Mouse (Mus musculus) myocyte (in vitro differentiated cells): Measurements from ENCODE around the gene Commd1. TPM values are rescaled to one million over a fixed set of nuclear protein-coding genes. Genes with fewer than 3 reads are reported as not detected.

Experiments
- H3K27me3 ChIP-seq: one replicate; pipeline ENCODE4 v1.6.1; 2011; ENCODE audit not compliant: control insufficient read depth, insufficient read depth, insufficient read length
- H3K36me3 ChIP-seq: one replicate; pipeline ENCODE4 v1.6.1; 2011; ENCODE audit not compliant: control insufficient read depth, insufficient read depth
- H3K4me2 ChIP-seq: one replicate; pipeline ENCODE4 v1.6.1; 2011; ENCODE audit warnings: low read depth, control low read depth
- H3K4me3 ChIP-seq: one replicate; pipeline ENCODE4 v1.5.1; 2011; ENCODE audit warnings: mild to moderate bottlenecking, control low read depth, moderate library complexity
- H3K79me2 ChIP-seq: one replicate; pipeline ENCODE4 v1.6.1; 2011; ENCODE audit not compliant: control insufficient read depth, insufficient read depth
- H3ac ChIP-seq: one replicate; pipeline ENCODE4 v1.6.1; 2011; ENCODE audit not compliant: control insufficient read depth, insufficient read length
- CEBPB ChIP-seq: IDR thresholded peaks from 2 replicates; pipeline ENCODE4 v1.6.1; 2011; ENCODE audit warnings: mild to moderate bottlenecking, moderate library complexity; ENCODE audit not compliant: poor library complexity, insufficient read depth, severe bottlenecking
- E2F4 ChIP-seq: IDR thresholded peaks from one replicate; pipeline ENCODE4 v1.6.1; 2011; ENCODE audit warnings: mild to moderate bottlenecking, control low read depth, moderate library complexity; ENCODE audit not compliant: insufficient read depth
- MAX ChIP-seq: IDR thresholded peaks from one replicate; pipeline ENCODE4 v1.6.1; 2011; ENCODE audit warnings: low read depth, mild to moderate bottlenecking, control low read depth
- MYOD1 ChIP-seq, 3 experiments: IDR thresholded peaks; one replicate each; pipeline ENCODE4 v1.6.1; 2011; ENCODE audit warnings: control low read depth in 2 of 3, low read depth in 2 of 3, mild to moderate bottlenecking in 2 of 3, moderate library complexity in 1 of 3; ENCODE audit not compliant: insufficient read length in 2 of 3, control insufficient read depth in 1 of 3
- MYOG ChIP-seq, 3 experiments: IDR thresholded peaks; one replicate each; pipeline ENCODE4 v1.6.1; 2011; ENCODE audit warnings: control low read depth in 2 of 3, low read depth in 2 of 3, mild to moderate bottlenecking in 2 of 3; ENCODE audit not compliant: insufficient read length in 2 of 3, control insufficient read depth in 1 of 3, insufficient read depth in 1 of 3
- POLR2A ChIP-seq: IDR thresholded peaks from one replicate; pipeline ENCODE4 v1.6.1; 2011; ENCODE audit warnings: low read depth, mild to moderate bottlenecking, control low read depth, moderate library complexity; ENCODE audit not compliant: insufficient read length
- POLR2AphosphoS2 ChIP-seq: IDR thresholded peaks from one replicate; pipeline ENCODE4 v1.6.1; 2011; ENCODE audit warnings: low read depth, control low read depth; ENCODE audit not compliant: insufficient read length
- REST ChIP-seq: IDR thresholded peaks from one replicate; pipeline ENCODE4 v1.6.1; 2011; ENCODE audit warnings: mild to moderate bottlenecking, control low read depth, moderate library complexity; ENCODE audit not compliant: insufficient read depth, insufficient read length
- SRF ChIP-seq: IDR thresholded peaks from one replicate; pipeline ENCODE4 v1.6.1; 2011; ENCODE audit warnings: low read depth; ENCODE audit not compliant: control insufficient read depth, insufficient read length
- TCF12 ChIP-seq: IDR thresholded peaks from one replicate; pipeline ENCODE4 v1.6.1; 2011; ENCODE audit warnings: mild to moderate bottlenecking, control low read depth; ENCODE audit not compliant: poor library complexity, insufficient read depth, severe bottlenecking
- TCF3 ChIP-seq: IDR thresholded peaks from one replicate; pipeline ENCODE4 v1.6.1; 2011; ENCODE audit warnings: low read depth, control low read depth; ENCODE audit not compliant: insufficient read length
- USF1 ChIP-seq: IDR thresholded peaks from one replicate; pipeline ENCODE4 v1.6.1; 2011; ENCODE audit warnings: low read depth, mild to moderate bottlenecking, control low read depth, moderate library complexity
- polyA plus RNA-seq: library from polyadenylated mRNA; unstranded; fragments of >200 nt; fragmentation: generic; extraction: Trizol; gene quantifications from one replicate; pipeline ENCODE4 v1.2.1, GENCODE M21; 2012; ENCODE audit warnings: missing spikeins

Commd1 gene
- polyA plus RNA-seq, 1 experiment = 174 TPM

DNA sequence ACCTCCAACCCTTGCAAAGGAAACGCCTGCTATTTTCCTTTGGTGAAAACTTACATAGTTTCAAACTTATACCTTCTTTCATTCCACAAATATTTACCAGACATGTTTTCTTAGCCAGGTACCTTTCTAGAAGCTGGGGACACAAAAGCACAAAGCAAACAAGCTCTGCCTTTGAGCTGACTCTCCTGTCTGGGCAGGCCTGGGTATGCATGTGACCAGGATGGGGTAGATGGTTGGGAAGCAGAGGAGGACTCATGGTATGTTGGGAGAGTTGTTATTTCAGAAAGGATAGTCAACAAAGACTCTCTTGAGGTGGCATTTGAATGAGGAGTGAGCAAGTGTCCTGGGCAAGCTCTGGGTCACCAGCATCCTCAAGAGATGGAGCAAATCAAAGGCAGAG lies 30.9 kb upstream of the Commd1 start:
- H3K79me2 ChIP-seq = no peaks in the 10 kb centered on the region
- H3ac ChIP-seq = no peak overlapping the region
- no peak overlapping the region for H3K4me2 ChIP-seq
- no peak overlapping the region for H3K4me3 ChIP-seq
- no peaks in the 10 kb centered on the region for H3K36me3 ChIP-seq
- H3K27me3 ChIP-seq = no peaks in the 10 kb centered on the region
- no peak for TF ChIP-seq REST
- no peak for TF ChIP-seq MAX
- TF ChIP-seq TCF3 = no peak
- TF ChIP-seq E2F4 = no peak
- TF ChIP-seq TCF12 = no peak
- TF ChIP-seq CEBPB = no peak
- TF ChIP-seq POLR2AphosphoS2 = no peak
- TF ChIP-seq MYOD1 (IDR thresholded peaks at IDR 0.05; ENCODE audit: control insufficient read depth in 1 of 3, insufficient read length in 2 of 3, low read depth in 2 of 3) = no peak
- no peak for TF ChIP-seq SRF
- TF ChIP-seq POLR2A = no peak
- no peak for TF ChIP-seq MYOG (IDR thresholded peaks at IDR 0.05; ENCODE audit: control insufficient read depth in 1 of 3, insufficient read depth in 1 of 3, insufficient read length in 2 of 3, low read depth in 2 of 3)
- TF ChIP-seq USF1 = no peak

DNA sequence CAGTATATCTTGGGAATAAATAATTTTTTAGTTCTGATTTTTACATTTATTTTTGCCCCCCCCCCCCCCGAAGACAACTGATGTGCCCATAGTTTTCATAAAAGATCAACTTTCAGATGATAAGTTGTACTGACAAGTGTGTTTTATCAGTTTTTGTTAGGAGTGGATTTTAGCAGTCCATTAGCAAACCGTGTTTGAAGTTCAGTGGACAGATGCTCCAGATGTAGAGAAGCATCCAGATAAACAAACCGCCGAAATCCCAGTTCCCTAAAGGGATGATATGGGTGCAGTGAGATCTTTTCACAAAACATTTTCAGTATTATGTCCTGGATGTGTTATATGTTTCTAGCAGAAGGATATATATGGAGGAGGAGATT lies 26.6 kb upstream of the Commd1 start:
- Histone ChIP-seq H3K36me3 (peaks cover 9% of the 10 kb centered on the region), H3K4me2 (peak overlapping the region; percentile 99), H3ac (no peak overlapping the region), H3K27me3 (no peaks in the 10 kb centered on the region), H3K4me3 (peak overlapping the region; percentile 45), H3K79me2 (no peaks in the 10 kb centered on the region)
- TF ChIP-seq POLR2A = no peak
- TF ChIP-seq REST = no peak
- no peak for TF ChIP-seq E2F4
- no peak for TF ChIP-seq POLR2AphosphoS2
- TF ChIP-seq MYOD1 (IDR thresholded peaks at IDR 0.05; ENCODE audit: control insufficient read depth in 1 of 3, insufficient read length in 2 of 3, low read depth in 2 of 3) = no peak
- no peak for TF ChIP-seq MAX

DNA sequence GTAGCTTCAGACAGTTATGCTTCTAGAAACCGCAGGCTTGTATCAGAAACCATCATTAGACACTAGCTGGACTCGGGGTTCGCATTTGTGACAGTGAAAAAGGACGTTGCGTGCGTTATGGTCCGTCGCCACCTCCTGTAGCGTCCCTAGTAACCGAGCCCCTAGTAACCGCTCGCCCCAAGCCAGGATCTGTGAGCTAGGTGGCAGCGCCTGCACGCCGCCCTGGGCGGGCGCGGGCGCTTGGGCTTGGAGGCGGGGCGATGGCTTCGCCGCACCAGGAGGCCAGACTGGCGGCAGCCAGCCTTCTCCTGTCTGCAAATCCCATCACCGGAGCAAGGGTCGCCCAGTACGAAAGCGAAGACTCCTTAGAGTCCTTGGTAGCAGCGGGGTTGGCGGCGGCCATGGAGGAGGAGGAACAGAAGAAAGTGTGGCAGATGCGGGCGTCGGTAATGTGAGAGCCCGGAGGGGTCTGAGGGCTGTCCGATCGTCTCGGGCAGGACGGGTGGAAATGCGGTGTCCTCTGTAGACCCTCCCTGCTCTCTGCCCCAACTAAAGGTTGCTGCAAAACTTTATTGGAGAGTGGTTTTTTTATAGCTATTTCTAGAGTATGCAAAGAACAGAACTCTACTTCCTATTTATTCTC lies 26.1 kb upstream of the Commd1 start:
- TF ChIP-seq SRF = no peak
- no peak; the same call in 1 of the 2 replicates for TF ChIP-seq CEBPB
- no peak for TF ChIP-seq MAX
- TF ChIP-seq MYOG (IDR thresholded peaks at IDR 0.05; ENCODE audit: control insufficient read depth in 1 of 3, insufficient read depth in 1 of 3, insufficient read length in 2 of 3, low read depth in 2 of 3) = no peak
- TF ChIP-seq USF1 = no peak
- TF ChIP-seq POLR2A = peak; percentile 67
- TF ChIP-seq E2F4 = no peak

DNA sequence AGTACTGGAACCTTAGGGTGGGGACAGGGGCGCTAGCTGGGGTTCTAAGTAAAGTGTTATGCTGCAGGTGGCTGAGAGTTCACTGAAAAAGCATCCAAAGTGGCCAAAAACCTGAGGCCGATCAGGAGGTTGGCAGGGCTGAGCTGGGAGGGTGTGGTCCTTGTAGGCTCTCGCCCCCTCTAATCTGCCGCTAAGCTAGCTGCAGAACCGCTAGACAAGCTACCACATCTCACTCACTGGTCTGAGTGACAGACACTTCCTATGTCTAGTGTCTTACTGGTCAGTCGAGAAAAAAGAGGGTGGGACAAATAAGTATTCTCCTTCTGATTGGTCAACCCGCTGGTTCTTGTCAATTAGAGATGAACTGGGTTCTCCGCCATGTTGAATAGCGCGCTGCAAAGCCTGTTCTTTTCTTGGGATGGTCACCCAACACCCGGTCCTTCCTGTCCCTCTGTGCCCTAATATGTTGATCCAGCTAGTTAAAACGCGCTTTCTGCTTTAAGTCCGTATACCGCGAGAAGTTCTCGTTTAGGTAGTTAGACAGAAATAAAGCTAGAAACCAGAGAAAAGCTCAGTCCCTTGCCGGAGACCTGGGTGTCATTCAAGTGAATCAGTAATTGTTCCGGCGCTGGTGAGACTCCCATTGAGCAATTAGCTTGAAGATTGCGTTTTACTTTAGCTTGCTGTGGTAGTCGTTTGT lies 25.4 kb upstream of the Commd1 start, which contains the start of gene Fam161a:
Fam161a (plus strand) TSS at position 51 of the 700 bp plus-strand sequence.
- TF ChIP-seq CEBPB (0 out of 2 replicates have a peak, but pooled peaks have one; percentile 38), POLR2A (peak; percentile 5), TCF3 (no peak), E2F4 (no peak), MAX (no peak), POLR2AphosphoS2 (peak; percentile 67), TCF12 (no peak)
- peak within 1 kb of the TSS; percentile 31 for H3ac ChIP-seq
- peaks cover 21% of the 10 kb centered on the region for H3K36me3 ChIP-seq

More for the DNA sequence above, 26.1 kb upstream of the Commd1 start:
- H3K79me2 ChIP-seq = no peaks in the 10 kb centered on the region
- peak overlapping the region; percentile 45 for H3K4me3 ChIP-seq
- peaks cover 14% of the 10 kb centered on the region for H3K36me3 ChIP-seq
- peak overlapping the region; percentile 99 for H3K4me2 ChIP-seq
- peak overlapping the region; percentile 31 for H3ac ChIP-seq
- H3K27me3 ChIP-seq = no peaks in the 10 kb centered on the region

DNA sequence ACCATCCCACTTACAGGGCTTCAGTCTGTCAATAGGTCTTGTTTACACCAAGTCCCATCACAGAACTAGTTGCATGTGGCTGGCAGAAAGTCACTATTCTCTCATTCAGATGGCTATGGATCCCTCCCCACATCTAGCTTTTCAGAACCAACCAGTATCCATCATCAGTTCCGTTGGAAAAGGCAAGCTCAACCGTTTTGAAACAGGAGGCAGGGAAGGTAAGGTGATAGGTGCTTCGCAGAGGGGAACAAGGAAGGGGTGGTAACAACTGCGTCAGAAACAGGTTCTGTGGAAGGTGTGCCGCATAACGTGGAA lies 24.9 kb upstream of the Commd1 start:
- no peak overlapping the region for H3ac ChIP-seq
- peak overlapping the region; percentile 45 for H3K4me3 ChIP-seq
- peak overlapping the region; percentile 99 for H3K4me2 ChIP-seq
- no peak for TF ChIP-seq E2F4
- no peak for TF ChIP-seq REST
- no peak for TF ChIP-seq MYOD1 (IDR thresholded peaks at IDR 0.05; ENCODE audit: control insufficient read depth in 1 of 3, insufficient read length in 2 of 3, low read depth in 2 of 3)
- no peak for TF ChIP-seq POLR2A
- no peak for TF ChIP-seq TCF12
- no peak for TF ChIP-seq CEBPB
- no peak for TF ChIP-seq SRF
- TF ChIP-seq TCF3 = no peak
- no peak for TF ChIP-seq POLR2AphosphoS2
- no peak for TF ChIP-seq MYOG (IDR thresholded peaks at IDR 0.05; ENCODE audit: control insufficient read depth in 1 of 3, insufficient read depth in 1 of 3, insufficient read length in 2 of 3, low read depth in 2 of 3)
- TF ChIP-seq MAX = no peak
- TF ChIP-seq USF1 = no peak
- peaks cover 26% of the 10 kb centered on the region for H3K36me3 ChIP-seq
- H3K79me2 ChIP-seq = no peaks in the 10 kb centered on the region
- H3K27me3 ChIP-seq = no peaks in the 10 kb centered on the region

More for the DNA sequence above, 25.4 kb upstream of the Commd1 start, which contains the start of gene Fam161a:
- no peaks in the 10 kb centered on the region for H3K27me3 ChIP-seq
- H3K79me2 ChIP-seq = no peaks in the 10 kb centered on the region
- peak within 1 kb of the TSS; percentile 99 for H3K4me2 ChIP-seq
- peak within 1 kb of the TSS; percentile 45 for H3K4me3 ChIP-seq
